In genomic region chr3:129532180-129532864, GRCm38 (mm10) we compare ENCODE assay signal across 8 mouse cellular contexts. TPM values are rescaled to one million over a fixed set of nuclear protein-coding genes. Genes with fewer than 3 reads are reported as not detected.
DNase-seq lines count a peak whose midpoint lies in the region; ATAC-seq lines count a peak whose summit lies in the region.

TSS of gene Elovl6 (plus strand) at chr3:129532355.

- no peak; the same call in 1 of the 2 replicates for ATAC-seq in heart, embryonic 11.5 days (replicated peaks; ENCODE audit: insufficient number of reproducible peaks, low FRiP score, low TSS enrichment)
- peak; percentile 71 for ATAC-seq in kidney, embryonic 16.5 days (ENCODE audit: low FRiP score, low TSS enrichment)
- ATAC-seq in liver, embryonic 11.5 days (replicated peaks; ENCODE audit: low FRiP score) = peak; percentile 24
- peak; percentile 34; the same call in 1 of the 2 replicates for ATAC-seq in stomach, embryonic 16.5 days (ENCODE audit: insufficient read depth, low FRiP score)

- H3K4me3 ChIP-seq in embryonic facial prominence, embryonic 10.5 days = peak within 1 kb of the TSS; percentile 92
- H3K4me3 ChIP-seq in heart, embryonic 11.5 days (ENCODE audit: low read depth, low read length) = peak within 1 kb of the TSS; percentile 82
- peak within 1 kb of the TSS; percentile 85 for H3K4me3 ChIP-seq in kidney, embryonic 16.5 days (ENCODE audit: low read length)
- peak within 1 kb of the TSS; percentile 84 for H3K4me3 ChIP-seq in liver, embryonic 11.5 days (ENCODE audit: low read depth, low read length)
- peak within 1 kb of the TSS; percentile 72 for H3K4me3 ChIP-seq in stomach, embryonic 16.5 days (replicated peaks; ENCODE audit: low read length)

- peak within 1 kb of the TSS; percentile 97 for H3K9ac ChIP-seq in heart, embryonic 11.5 days (ENCODE audit: low read depth, low read length)
- H3K9ac ChIP-seq in kidney, embryonic 16.5 days (replicated peaks; ENCODE audit: low read length) = peak within 1 kb of the TSS; percentile 98
- H3K9ac ChIP-seq in liver, embryonic 11.5 days (ENCODE audit: low read depth, low read length) = peak within 1 kb of the TSS; percentile 98
- H3K9ac ChIP-seq in stomach, embryonic 16.5 days (ENCODE audit: low read length) = peak within 1 kb of the TSS; percentile 92

- H3K4me1 ChIP-seq in embryonic facial prominence, embryonic 10.5 days = peaks cover 43% of the 10 kb centered on the region
- peaks cover 19% of the 10 kb centered on the region for H3K4me1 ChIP-seq in heart, embryonic 11.5 days (ENCODE audit: control insufficient read depth, insufficient read depth, low read length)
- H3K4me1 ChIP-seq in kidney, embryonic 16.5 days (ENCODE audit: insufficient read depth, low read length) = peaks cover 35% of the 10 kb centered on the region
- peaks cover 22% of the 10 kb centered on the region for H3K4me1 ChIP-seq in liver, embryonic 11.5 days (replicated peaks; ENCODE audit: control insufficient read depth, insufficient read depth, low read length)
- H3K4me1 ChIP-seq in stomach, embryonic 16.5 days (ENCODE audit: control insufficient read depth, insufficient read depth, low read length) = peaks cover 17% of the 10 kb centered on the region

- under 1% methylated on average over 35 of the region's 35 CpGs for WGBS in embryonic facial prominence, embryonic 10.5 days
- WGBS in heart, embryonic 11.5 days (ENCODE audit: insufficient replicate concordance) = under 1% methylated on average over 34 of the region's 35 CpGs
- WGBS in kidney, embryonic 16.5 days = under 1% methylated on average over 34 of the region's 35 CpGs
- under 1% methylated on average over 34 of the region's 35 CpGs for WGBS in liver, embryonic 11.5 days
- under 1% methylated on average over 35 of the region's 35 CpGs for WGBS in stomach, embryonic 16.5 days

- DNase-seq in 3T3-L1 (ENCODE audit: low read depth, low spot score) = peak; percentile 81
- DNase-seq in adrenal gland, adult 8-10 months = peak; percentile 74
- peak; percentile 91 for DNase-seq in embryonic facial prominence, embryonic 10.5 days (ENCODE audit: low spot score)
- DNase-seq in liver, embryonic 11.5 days (ENCODE audit: low spot score) = peak; percentile 82
- DNase-seq in naive thymus-derived CD4-positive, alpha-beta T cell, adult 2 months (ENCODE audit: low read depth) = peak; percentile 56

- H3K9me3 ChIP-seq in embryonic facial prominence, embryonic 10.5 days = no peaks in the 10 kb centered on the region
- H3K9me3 ChIP-seq in heart, embryonic 11.5 days (replicated peaks; ENCODE audit: control insufficient read depth, low read length) = no peaks in the 10 kb centered on the region
- no peaks in the 10 kb centered on the region; the same call in 1 of the 2 replicates for H3K9me3 ChIP-seq in kidney, embryonic 16.5 days (ENCODE audit: low read length)
- H3K9me3 ChIP-seq in liver, embryonic 11.5 days (ENCODE audit: control insufficient read depth, low read length) = no peaks in the 10 kb centered on the region
- H3K9me3 ChIP-seq in stomach, embryonic 16.5 days (replicated peaks; ENCODE audit: control insufficient read depth, low read length) = no peaks in the 10 kb centered on the region

- H3K27me3 ChIP-seq in embryonic facial prominence, embryonic 10.5 days (replicated peaks; ENCODE audit: low read depth, poor library complexity, severe bottlenecking) = no peaks in the 10 kb centered on the region
- no peaks in the 10 kb centered on the region for H3K27me3 ChIP-seq in heart, embryonic 11.5 days (ENCODE audit: control insufficient read depth, insufficient read depth, low read length)
- no peaks in the 10 kb centered on the region for H3K27me3 ChIP-seq in kidney, embryonic 16.5 days (ENCODE audit: insufficient read depth, low read length)
- no peaks in the 10 kb centered on the region for H3K27me3 ChIP-seq in liver, embryonic 11.5 days (replicated peaks; ENCODE audit: control insufficient read depth, insufficient read depth, low read length)
- no peaks in the 10 kb centered on the region for H3K27me3 ChIP-seq in stomach, embryonic 16.5 days (ENCODE audit: control insufficient read depth, insufficient read depth, low read length)

- peak within 1 kb of the TSS; percentile 100 for H3K27ac ChIP-seq in embryonic facial prominence, embryonic 10.5 days (replicated peaks)
- peak within 1 kb of the TSS; percentile 98 for H3K27ac ChIP-seq in heart, embryonic 11.5 days (ENCODE audit: low read depth, low read length)
- peak within 1 kb of the TSS; percentile 98 for H3K27ac ChIP-seq in kidney, embryonic 16.5 days (ENCODE audit: low read length)
- H3K27ac ChIP-seq in liver, embryonic 11.5 days (ENCODE audit: low read depth, low read length) = peak within 1 kb of the TSS; percentile 94
- peak within 1 kb of the TSS; percentile 96 for H3K27ac ChIP-seq in stomach, embryonic 16.5 days (ENCODE audit: low read length)

- H3K4me2 ChIP-seq in heart, embryonic 11.5 days = peak within 1 kb of the TSS; percentile 83
- peak within 1 kb of the TSS; percentile 75 for H3K4me2 ChIP-seq in kidney, embryonic 16.5 days (replicated peaks; ENCODE audit: low read depth, low read length)
- H3K4me2 ChIP-seq in liver, embryonic 11.5 days = peak within 1 kb of the TSS; percentile 85
- H3K4me2 ChIP-seq in stomach, embryonic 16.5 days (ENCODE audit: low read depth, low read length) = peak within 1 kb of the TSS; percentile 72

- no peaks in the 10 kb centered on the region for H3K36me3 ChIP-seq in embryonic facial prominence, embryonic 10.5 days (replicated peaks)
- H3K36me3 ChIP-seq in heart, embryonic 11.5 days (ENCODE audit: control insufficient read depth, insufficient read depth, low read length) = no peaks in the 10 kb centered on the region
- no peaks in the 10 kb centered on the region for H3K36me3 ChIP-seq in kidney, embryonic 16.5 days (ENCODE audit: insufficient read depth, low read length)
- H3K36me3 ChIP-seq in liver, embryonic 11.5 days (ENCODE audit: control insufficient read depth, insufficient read depth, low read length) = no peaks in the 10 kb centered on the region
- H3K36me3 ChIP-seq in stomach, embryonic 16.5 days (ENCODE audit: control insufficient read depth, insufficient read depth, low read length) = no peaks in the 10 kb centered on the region

RNA-seq across cellular contexts. Expression of gene Elovl6, which starts in this region (rescaled TPM):
- 10 to 100 TPM; 37.7 to 86.6 (median 48.4) TPM for total RNA-seq in adrenal gland, adult 8-10 months (2022)
- 50.6 and 53.1 TPM in 2 replicates for polyA plus RNA-seq in embryonic facial prominence, embryonic 10.5 days (2016; fragmentation: Nextera tagmentation; extraction: Ambion mirVana)
- 20.9 and 22.8 TPM in 2 replicates for polyA plus RNA-seq in heart, embryonic 11.5 days (2014; fragmentation: Nextera tagmentation; extraction: Ambion mirVana)
- polyA plus RNA-seq in kidney, embryonic 16.5 days (2015; fragmentation: Nextera tagmentation; extraction: Ambion mirVana) = 40.5 and 54.9 TPM in 2 replicates
- polyA plus RNA-seq in liver, embryonic 11.5 days (2014; fragmentation: Nextera tagmentation; extraction: Ambion mirVana) = 26.6 and 28.3 TPM in 2 replicates
- 27.5 and 31.5 TPM in 2 replicates for polyA plus RNA-seq in stomach, embryonic 16.5 days (2015; fragmentation: Nextera tagmentation; extraction: Ambion mirVana)
